Mouse (Mus musculus): ENCODE data around the gene Hspa1l. TPM values are rescaled to one million over a fixed set of nuclear protein-coding genes. Genes with fewer than 3 reads are reported as not detected.
"Not testable (repeated sequence)": the region's sequence is repeated elsewhere in the genome, so short reads cannot be mapped to it uniquely, and the experiment has no call there.

The Hspa1l gene
- polyA plus RNA-seq, 2 experiments, result 0.47 to 0.85 TPM

GRCm38 (mm10) chr17:35004075-35004717, 31.7 kb downstream of the Hspa1l start:
- WGBS, result 95% methylated on average over 17 of the region's 17 CpGs
- H3K36me3 ChIP-seq (ENCODE audit: control insufficient read depth, insufficient read depth, low read length), result peaks cover 51% of the 10 kb centered on the region

GRCm38 (mm10) chr17:35005158-35005557, 32.7 kb downstream of the Hspa1l start:
- Histone ChIP-seq H3K4me3 (replicated peaks; ENCODE audit: low read length) (no peak overlapping the region), H3K9ac (ENCODE audit: low read depth, low read length, severe bottlenecking) (no peak overlapping the region), H3K4me2 (replicated peaks; ENCODE audit: low read depth, low read length, severe bottlenecking) (no peak overlapping the region), H3K27ac (replicated peaks; ENCODE audit: low read depth, low read length) (no peak overlapping the region), H3K27me3 (ENCODE audit: control insufficient read depth, insufficient read depth, low read length) (no peaks in the 10 kb centered on the region), H3K36me3 (ENCODE audit: control insufficient read depth, insufficient read depth, low read length) (peaks cover 58% of the 10 kb centered on the region), H3K4me1 (ENCODE audit: control insufficient read depth, insufficient read depth, low read length) (peaks cover 11% of the 10 kb centered on the region), H3K9me3 (ENCODE audit: control insufficient read depth, low read length) (no peaks in the 10 kb centered on the region)
- 93% methylated on average over 10 of the region's 10 CpGs for WGBS
- TF ChIP-seq POLR2A (IDR thresholded peaks at IDR 0.05; ENCODE audit: borderline replicate concordance, extremely low read depth, insufficient read depth, insufficient read length), result no peak
- DNase-seq (ENCODE audit: low spot score) (no peak), ATAC-seq (ENCODE audit: low FRiP score, low read depth) (no peak)

More at GRCm38 (mm10) chr17:35004075-35004717, 31.7 kb downstream of the Hspa1l start:
- H3K27ac ChIP-seq (replicated peaks; ENCODE audit: low read depth, low read length), result no peak overlapping the region
- TF ChIP-seq POLR2A (IDR thresholded peaks at IDR 0.05; ENCODE audit: borderline replicate concordance, extremely low read depth, insufficient read depth, insufficient read length), result no peak
- ATAC-seq (ENCODE audit: low FRiP score, low read depth) (no peak), DNase-seq (ENCODE audit: low spot score) (no peak)
- no peaks in the 10 kb centered on the region for H3K27me3 ChIP-seq (ENCODE audit: control insufficient read depth, insufficient read depth, low read length)
- H3K4me3 ChIP-seq (replicated peaks; ENCODE audit: low read length), result no peak overlapping the region
- H3K9me3 ChIP-seq (ENCODE audit: control insufficient read depth, low read length), result no peaks in the 10 kb centered on the region
- no peak overlapping the region for H3K4me2 ChIP-seq (replicated peaks; ENCODE audit: low read depth, low read length, severe bottlenecking)
- H3K9ac ChIP-seq (ENCODE audit: low read depth, low read length, severe bottlenecking), result no peak overlapping the region
- H3K4me1 ChIP-seq (ENCODE audit: control insufficient read depth, insufficient read depth, low read length), result peaks cover 16% of the 10 kb centered on the region

GRCm38 (mm10) chr17:35005902-35006301, 33.4 kb downstream of the Hspa1l start:
- H3K27me3 ChIP-seq (ENCODE audit: control insufficient read depth, insufficient read depth, low read length); H3K4me2 ChIP-seq (replicated peaks; ENCODE audit: low read depth, low read length, severe bottlenecking); H3K4me3 ChIP-seq (replicated peaks; ENCODE audit: low read length); H3K27ac ChIP-seq (replicated peaks; ENCODE audit: low read depth, low read length); ATAC-seq (ENCODE audit: low FRiP score, low read depth); H3K9ac ChIP-seq (ENCODE audit: low read depth, low read length, severe bottlenecking); DNase-seq (ENCODE audit: low spot score); H3K9me3 ChIP-seq (ENCODE audit: control insufficient read depth, low read length): not testable (repeated sequence)
- peaks cover 11% of the 10 kb centered on the region for H3K4me1 ChIP-seq (ENCODE audit: control insufficient read depth, insufficient read depth, low read length)
- peaks cover 66% of the 10 kb centered on the region for H3K36me3 ChIP-seq (ENCODE audit: control insufficient read depth, insufficient read depth, low read length)
- 94% methylated on average over 4 of the region's 5 CpGs for WGBS

- H3K27ac ChIP-seq (replicated peaks; ENCODE audit: low read depth, low read length), result no peak overlapping the region
- ATAC-seq (ENCODE audit: low FRiP score, low read depth) (no peak), DNase-seq (ENCODE audit: low spot score) (no peak)
- H3K27me3 ChIP-seq (ENCODE audit: control insufficient read depth, insufficient read depth, low read length), result no peaks in the 10 kb centered on the region
- WGBS, result 95% methylated on average over 7 of the region's 7 CpGs
- no peak overlapping the region for H3K9ac ChIP-seq (ENCODE audit: low read depth, low read length, severe bottlenecking)
- no peak for TF ChIP-seq POLR2A (IDR thresholded peaks at IDR 0.05; ENCODE audit: borderline replicate concordance, extremely low read depth, insufficient read depth, insufficient read length)
- peaks cover 82% of the 10 kb centered on the region for H3K36me3 ChIP-seq (ENCODE audit: control insufficient read depth, insufficient read depth, low read length)
- no peak overlapping the region for H3K4me2 ChIP-seq (replicated peaks; ENCODE audit: low read depth, low read length, severe bottlenecking)
- H3K4me1 ChIP-seq (ENCODE audit: control insufficient read depth, insufficient read depth, low read length), result peaks cover 6% of the 10 kb centered on the region
- no peaks in the 10 kb centered on the region for H3K9me3 ChIP-seq (ENCODE audit: control insufficient read depth, low read length)
- no peak overlapping the region for H3K4me3 ChIP-seq (replicated peaks; ENCODE audit: low read length)
Observed at GRCm38 (mm10) chr17:35007387-35007991, 35.0 kb downstream of the Hspa1l start.

GRCm38 (mm10) chr17:35009586-35009985, 37.1 kb downstream of the Hspa1l start:
- 91% methylated on average over 7 of the region's 7 CpGs for WGBS
- no peak for TF ChIP-seq POLR2A (IDR thresholded peaks at IDR 0.05; ENCODE audit: borderline replicate concordance, extremely low read depth, insufficient read depth, insufficient read length)
- no peaks in the 10 kb centered on the region for H3K9me3 ChIP-seq (ENCODE audit: control insufficient read depth, low read length)
- H3K27me3 ChIP-seq (ENCODE audit: control insufficient read depth, insufficient read depth, low read length), result no peaks in the 10 kb centered on the region
- H3K9ac ChIP-seq (ENCODE audit: low read depth, low read length, severe bottlenecking), result no peak overlapping the region
- H3K4me2 ChIP-seq (replicated peaks; ENCODE audit: low read depth, low read length, severe bottlenecking), result no peak overlapping the region
- H3K27ac ChIP-seq (replicated peaks; ENCODE audit: low read depth, low read length), result no peak overlapping the region
- no peak for DNase-seq (ENCODE audit: low spot score)
- peaks cover 95% of the 10 kb centered on the region for H3K36me3 ChIP-seq (ENCODE audit: control insufficient read depth, insufficient read depth, low read length)
- ATAC-seq (ENCODE audit: low FRiP score, low read depth), result no peak
- no peaks in the 10 kb centered on the region for H3K4me1 ChIP-seq (ENCODE audit: control insufficient read depth, insufficient read depth, low read length)
- H3K4me3 ChIP-seq (replicated peaks; ENCODE audit: low read length), result no peak overlapping the region

Measured in limb, embryonic 14.5 days (tissue).